Mouse (Mus musculus): ENCODE data around the gene Rnf115.

DNA sequence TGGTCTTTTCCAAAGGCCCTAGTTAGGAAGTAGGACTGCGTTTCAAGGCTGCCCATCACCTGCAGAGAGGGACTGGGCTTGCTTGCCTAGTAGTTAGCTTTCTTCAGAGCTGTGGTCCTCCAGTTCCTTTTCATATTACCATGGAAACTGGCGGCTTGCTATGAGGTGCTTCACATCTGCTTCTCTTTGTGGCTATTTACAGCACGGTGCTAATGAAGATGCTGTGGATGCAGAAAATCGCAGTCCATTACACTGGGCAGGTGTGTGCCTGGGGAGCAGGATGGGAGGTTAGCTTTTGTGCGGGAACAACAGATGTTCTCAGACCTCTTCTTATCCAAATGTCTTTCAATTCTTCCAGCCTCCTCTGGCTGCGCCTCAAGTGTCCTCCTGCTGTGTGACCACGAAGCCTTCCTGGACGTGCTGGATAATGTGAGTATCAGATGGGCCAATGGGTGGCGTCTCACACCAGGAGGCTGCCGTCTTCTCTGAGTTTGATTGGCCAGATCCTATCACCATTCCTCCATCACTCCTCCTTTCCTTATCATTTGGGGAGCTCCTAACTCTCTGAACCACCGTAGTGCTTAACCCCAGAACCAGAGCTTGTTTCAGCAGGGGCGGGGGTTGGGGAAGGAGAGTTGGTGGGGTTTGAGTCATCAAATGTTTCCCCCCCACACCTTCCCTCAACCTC is 47.1 kb upstream of the Rnf115 start:
- TF ChIP-seq POLR2A (IDR thresholded peaks at IDR 0.05; ENCODE audit: borderline replicate concordance, insufficient read depth, low read length): no peak
- no peak for TF ChIP-seq CTCF (IDR thresholded peaks at IDR 0.05; ENCODE audit: borderline replicate concordance, insufficient read depth, low read depth, low read length)
